Mouse (Mus musculus): Measurements from ENCODE around the gene 4930455H04Rik.

Gene 4930455H04Rik

DNA sequence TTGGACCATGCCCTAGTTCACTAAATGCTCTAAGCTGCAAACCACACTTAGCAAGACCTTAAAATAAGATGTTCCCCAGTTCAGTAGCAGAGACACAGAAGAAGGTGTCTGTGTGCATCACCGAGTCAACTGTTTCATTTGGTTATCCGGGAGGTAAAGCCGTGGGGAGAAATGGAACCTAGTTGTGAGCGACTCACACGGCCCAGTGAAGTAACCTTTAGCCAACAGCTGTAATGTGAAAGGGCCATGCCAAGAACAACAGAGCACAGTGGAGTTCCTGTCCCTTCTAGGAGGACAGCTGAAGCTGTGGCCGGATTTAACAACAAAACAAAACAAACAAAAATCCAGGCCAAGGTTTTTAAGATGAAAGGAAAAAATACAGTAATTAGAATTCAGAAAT, 1.3 kb upstream of the 4930455H04Rik start:
- DNase-seq (ENCODE audit: low read depth in 1 of 2, low spot score in 2 of 2) = no peak

DNA sequence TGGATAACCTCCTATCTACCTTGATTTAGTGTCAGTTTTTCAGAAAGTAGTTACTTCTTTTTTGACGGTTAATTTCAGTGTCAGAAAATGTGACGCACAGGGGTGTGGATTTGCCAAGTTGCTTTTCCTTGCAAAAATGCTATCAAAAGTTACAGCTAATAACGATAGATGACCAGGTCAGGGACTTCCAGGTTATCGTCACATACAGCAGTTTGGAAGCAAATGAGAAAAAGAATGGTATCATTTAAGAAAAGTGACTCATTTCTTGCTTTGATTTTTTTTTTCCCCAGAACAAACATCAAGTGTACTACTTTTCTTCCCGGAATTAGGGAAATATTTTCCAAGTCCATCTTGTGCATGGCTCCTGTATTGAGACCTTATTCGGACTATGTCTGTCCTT, 631 bp upstream of the 4930455H04Rik start:
- no peak for DNase-seq (ENCODE audit: low read depth in 1 of 2, low spot score in 2 of 2)

GRCm38 (mm10) chr3:116968540-116968997, 502 bp downstream of the 4930455H04Rik start, which contains the start of gene Palmd:
TSS of gene Palmd (minus strand) at chr3:116968987.
- DNase-seq (ENCODE audit: low read depth in 1 of 2, low spot score in 2 of 2) = no peak

GRCm38 (mm10) chr3:116969003-116969402, 936 bp downstream of the 4930455H04Rik start:
- DNase-seq (ENCODE audit: low read depth in 1 of 2, low spot score in 2 of 2) = no peak

DNA sequence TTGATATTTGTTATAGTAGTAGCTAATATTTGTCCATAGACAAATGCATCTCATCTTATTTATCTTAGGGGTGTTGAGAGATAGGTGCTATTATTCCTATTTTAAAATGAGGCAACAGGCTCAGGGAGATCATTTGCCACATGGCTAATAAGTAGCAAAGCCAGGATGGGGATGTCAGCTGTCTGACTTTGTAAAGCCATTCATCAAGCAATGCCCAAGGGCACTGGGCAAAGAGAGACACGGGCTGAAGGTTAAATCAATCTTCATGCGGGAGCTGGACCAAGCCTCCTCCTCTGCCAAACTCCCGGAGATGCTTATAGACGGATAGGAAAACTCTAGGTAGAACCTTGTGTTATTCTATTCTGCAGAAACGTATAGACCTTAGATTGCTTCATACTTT, 1.7 kb downstream of the 4930455H04Rik start:
- no peak for DNase-seq (ENCODE audit: low read depth in 1 of 2, low spot score in 2 of 2)

DNA sequence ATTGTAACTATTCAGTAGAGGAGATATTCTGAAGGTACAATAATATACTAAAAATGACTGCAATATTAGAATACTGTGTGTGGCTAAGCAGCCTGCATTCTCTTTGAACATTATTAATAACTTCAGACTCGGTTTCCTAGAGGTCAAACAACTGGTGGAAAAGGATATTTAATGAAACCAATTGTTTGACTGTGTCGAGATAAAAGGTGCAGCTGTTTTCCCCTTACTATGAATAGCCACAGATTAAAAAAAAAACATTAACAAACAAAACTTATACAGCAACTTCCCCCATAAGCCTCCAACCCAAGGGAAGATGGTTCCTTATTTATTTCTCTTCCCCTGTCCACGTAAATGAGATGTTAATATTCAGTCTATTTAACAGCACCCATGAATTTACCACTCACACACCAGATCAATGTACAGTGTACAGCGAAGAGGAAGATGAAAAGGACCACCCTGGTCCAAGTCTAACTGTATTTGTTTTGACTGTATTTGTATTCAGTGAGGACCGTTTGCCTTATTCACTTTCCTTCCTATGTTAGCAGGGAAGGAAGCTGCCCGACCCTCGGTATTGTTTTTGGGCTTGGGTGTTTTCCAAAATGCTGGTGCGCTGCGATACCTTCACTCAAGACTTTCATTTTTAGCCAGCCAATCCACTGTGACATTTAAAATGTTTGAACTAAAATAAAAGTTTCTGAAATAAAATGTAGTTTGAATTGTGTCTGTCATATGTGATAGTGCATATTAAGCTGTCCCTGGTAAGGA, 13.9 kb downstream of the 4930455H04Rik start:
- DNase-seq (ENCODE audit: low read depth in 1 of 2, low spot score in 2 of 2) = no peak

GRCm38 (mm10) chr3:116985042-116985455, 17.0 kb downstream of the 4930455H04Rik start:
- DNase-seq (ENCODE audit: low read depth in 1 of 2, low spot score in 2 of 2) = no peak

DNA sequence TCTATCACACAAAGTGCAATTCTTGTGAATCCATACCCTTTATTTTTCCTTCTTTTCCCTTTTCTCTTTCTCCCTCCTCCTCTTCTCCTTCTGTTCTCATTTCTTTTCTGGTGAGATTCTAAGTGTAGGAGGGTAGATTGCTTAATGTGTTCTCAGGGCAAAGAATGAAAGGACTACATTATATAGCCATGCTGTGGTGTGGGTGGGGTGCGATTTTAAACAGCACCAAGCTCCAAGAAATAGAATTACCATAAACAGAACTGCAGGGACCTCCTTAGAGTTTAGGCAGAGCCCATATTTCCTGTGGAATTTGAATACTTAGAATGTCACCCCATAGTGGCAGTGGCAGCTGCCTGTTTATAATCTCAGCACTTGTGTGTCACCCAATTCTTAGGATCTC, 17.7 kb downstream of the 4930455H04Rik start:
- DNase-seq (ENCODE audit: low read depth in 1 of 2, low spot score in 2 of 2) = no peak

DNA sequence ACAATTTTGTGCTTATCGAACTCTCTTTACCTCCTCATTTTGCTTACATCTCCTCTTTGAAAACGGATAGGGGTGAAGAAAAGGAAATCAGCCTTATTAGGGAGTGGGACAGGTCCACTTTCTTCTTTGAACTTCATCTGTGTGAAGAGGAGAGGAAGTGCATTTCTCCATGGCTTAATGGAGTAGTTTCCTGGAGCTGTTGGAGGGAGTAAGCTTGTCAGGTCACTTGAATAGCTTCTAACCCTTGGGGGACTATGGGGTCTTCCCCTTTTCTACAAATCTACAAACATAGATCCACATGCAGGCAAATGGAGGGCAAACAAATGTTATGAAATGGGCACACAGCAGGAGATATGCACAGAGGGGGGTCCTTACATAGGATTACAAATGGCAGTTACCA, 18.4 kb downstream of the 4930455H04Rik start:
- no peak for DNase-seq (ENCODE audit: low read depth in 1 of 2, low spot score in 2 of 2)

GRCm38 (mm10) chr3:116988221-116988620, 20.2 kb downstream of the 4930455H04Rik start:
- no peak for DNase-seq (ENCODE audit: low read depth in 1 of 2, low spot score in 2 of 2)

DNA sequence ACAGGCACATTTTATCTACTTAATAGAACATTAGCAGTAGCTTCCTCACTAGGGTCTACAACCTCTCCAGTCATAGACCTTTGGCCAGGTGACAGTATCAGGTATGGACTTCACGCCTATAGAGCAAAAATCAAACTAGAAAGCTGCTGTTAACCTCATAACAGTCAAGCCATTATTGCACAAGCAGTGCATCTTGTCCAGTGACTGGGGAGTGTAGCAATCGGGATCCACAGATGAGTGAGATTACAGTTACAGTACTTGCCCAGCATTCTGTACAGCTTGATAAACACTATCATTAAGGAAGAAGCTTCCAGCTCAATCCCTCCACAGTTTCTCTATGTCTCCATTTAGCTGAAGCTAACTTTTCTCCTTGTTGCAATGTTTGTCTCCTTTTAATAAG, 23.1 kb downstream of the 4930455H04Rik start:
- DNase-seq (ENCODE audit: low read depth in 1 of 2, low spot score in 2 of 2) = no peak

GRCm38 (mm10) chr3:116993011-116993410, 24.9 kb downstream of the 4930455H04Rik start:
- DNase-seq (ENCODE audit: low read depth in 1 of 2, low spot score in 2 of 2) = no peak

- no peak for DNase-seq (ENCODE audit: low read depth in 1 of 2, low spot score in 2 of 2)
Observed at GRCm38 (mm10) chr3:117001686-117002485, 33.8 kb downstream of the 4930455H04Rik start.

GRCm38 (mm10) chr3:117003379-117003778, 35.3 kb downstream of the 4930455H04Rik start:
- DNase-seq (ENCODE audit: low read depth in 1 of 2, low spot score in 2 of 2) = no peak

DNA sequence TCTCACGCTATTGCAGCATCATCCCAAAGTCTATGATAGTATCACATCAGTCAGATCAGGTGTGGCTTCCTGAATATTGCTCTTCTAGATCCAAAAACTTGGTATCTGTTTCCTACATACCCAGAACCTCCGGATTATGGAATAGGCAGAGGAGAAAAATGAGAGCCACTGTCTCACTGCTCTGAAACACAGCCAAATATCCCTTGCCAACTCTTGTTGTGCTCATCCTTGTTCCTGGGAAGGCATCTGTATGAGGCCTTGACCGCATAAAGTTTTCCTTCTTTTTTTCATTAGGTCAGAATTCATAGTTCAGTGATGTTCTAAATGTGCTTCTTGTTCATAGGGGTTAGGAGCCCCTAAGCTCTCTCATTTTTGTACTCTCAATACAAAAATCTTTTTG, 38.6 kb downstream of the 4930455H04Rik start:
- no peak for DNase-seq (ENCODE audit: low read depth in 1 of 2, low spot score in 2 of 2)

DNA sequence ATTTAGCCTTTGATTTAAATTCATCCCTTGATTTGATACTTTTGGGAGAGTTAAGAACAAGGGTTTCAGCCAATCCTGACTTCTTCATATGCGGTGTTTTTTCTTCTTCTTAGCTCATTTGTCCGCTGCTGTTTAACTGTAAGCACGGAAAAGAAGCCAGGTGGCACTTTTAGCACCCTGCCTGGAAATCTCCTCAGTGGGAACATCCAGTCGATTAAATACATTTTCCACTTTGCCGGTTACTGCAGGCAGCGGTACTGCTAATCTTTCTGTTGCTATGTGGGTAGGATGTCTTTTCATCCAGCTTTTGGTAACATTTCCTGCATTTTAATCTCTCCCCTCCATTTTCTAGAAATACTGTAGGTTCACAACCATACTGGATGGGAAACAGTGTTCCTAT, 39.3 kb downstream of the 4930455H04Rik start:
- no peak for DNase-seq (ENCODE audit: low read depth in 1 of 2, low spot score in 2 of 2)

- DNase-seq (ENCODE audit: low read depth in 1 of 2, low spot score in 2 of 2) = no peak
Observed at GRCm38 (mm10) chr3:117010182-117010581, 42.1 kb downstream of the 4930455H04Rik start.

- no peak for DNase-seq (ENCODE audit: low read depth in 1 of 2, low spot score in 2 of 2)
Observed at GRCm38 (mm10) chr3:117020319-117020718, 52.3 kb downstream of the 4930455H04Rik start.

GRCm38 (mm10) chr3:117021907-117022306, 53.8 kb downstream of the 4930455H04Rik start:
- no peak for DNase-seq (ENCODE audit: low read depth in 1 of 2, low spot score in 2 of 2)

DNA sequence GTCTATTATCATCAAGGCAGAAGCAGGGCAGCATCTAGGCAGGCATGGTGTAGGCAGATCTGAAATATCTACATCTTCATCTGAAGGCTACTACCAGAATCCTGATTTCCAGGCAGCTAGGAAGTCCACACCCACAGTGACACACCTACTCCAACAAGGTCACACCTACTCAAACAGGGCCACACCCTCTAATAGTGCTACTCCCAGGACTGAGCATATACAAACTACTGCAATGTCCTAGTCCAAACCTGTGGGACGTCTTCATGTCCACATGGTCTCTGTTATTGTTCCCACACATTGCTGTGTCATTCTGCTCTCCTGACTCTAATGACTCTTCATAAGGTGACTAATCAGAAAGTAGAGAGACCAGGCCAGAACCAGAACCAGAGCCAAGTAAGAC, 56.0 kb downstream of the 4930455H04Rik start:
- DNase-seq (ENCODE audit: low read depth in 1 of 2, low spot score in 2 of 2) = no peak

GRCm38 (mm10) chr3:117024557-117024956, 56.5 kb downstream of the 4930455H04Rik start:
- no peak for DNase-seq (ENCODE audit: low read depth in 1 of 2, low spot score in 2 of 2)

- DNase-seq (ENCODE audit: low read depth in 1 of 2, low spot score in 2 of 2) = no peak
Observed at GRCm38 (mm10) chr3:117025421-117025820, 57.4 kb downstream of the 4930455H04Rik start.

Data from monocyte, adult 2 months (primary cell).